Mouse (Mus musculus) kidney, postnatal 36 days (tissue): ENCODE measurements at regions not wholly inside any gene's neighbourhood (a gene's known extent, or its start where the extent isn't known, plus 50 kb on each side); places are given as distances from the start of the nearest gene placed in this dataset.
A peak's percentile ranks its signal among the peaks of the same experiment; 100 is the strongest.

Source experiments
- DNase-seq, 2 experiments: peaks; one replicate each; pipeline ENCODE4 v3.0.0; 2021 to 2022; ENCODE audit warnings: mixed read lengths in 2 of 2

DNA sequence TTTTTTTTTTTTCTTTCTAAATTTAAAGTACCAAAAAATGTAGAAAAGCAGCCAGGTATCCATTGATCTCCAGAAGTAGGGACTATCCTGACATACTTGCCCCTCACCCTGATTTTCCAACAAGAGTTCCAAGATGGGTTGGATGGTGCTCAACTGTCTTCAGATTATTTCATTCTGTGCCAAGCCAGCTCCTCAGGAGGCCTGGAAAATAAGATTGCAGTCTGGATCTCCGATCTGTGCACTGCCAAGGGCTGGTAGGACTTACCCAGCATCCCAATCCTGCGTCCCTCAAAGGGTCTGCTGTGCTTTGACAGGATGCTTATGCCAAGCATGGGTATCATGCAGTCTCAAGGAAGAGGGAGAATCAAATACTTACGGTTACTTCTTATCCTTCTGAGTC lies 517.8 kb upstream of the Tnp1 start:
- DNase-seq, result no peak

DNA sequence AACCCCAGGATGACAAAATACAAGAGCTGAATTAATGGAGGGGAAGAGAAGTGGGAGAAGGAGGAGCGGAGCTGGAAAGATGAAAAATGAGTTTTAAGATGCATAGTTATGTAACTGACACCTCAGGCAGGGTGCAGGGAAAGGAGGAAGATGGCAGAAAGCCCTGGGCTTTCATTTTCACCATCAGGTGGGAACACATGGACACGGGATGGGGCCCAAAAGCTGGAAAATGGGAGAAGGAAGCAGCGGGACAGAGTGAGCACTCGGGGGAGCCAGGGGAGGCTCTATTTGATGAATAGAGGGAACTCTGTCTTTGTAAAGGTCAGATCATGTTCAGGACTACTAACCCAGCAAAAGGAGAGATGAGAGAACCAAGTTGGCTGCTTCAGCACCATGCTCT lies 516.6 kb upstream of the Tnp1 start:
- no peak for DNase-seq

- no peak for DNase-seq
These were observed 516.1 kb upstream of the Tnp1 start for GRCm38 (mm10) chr1:73531831-73532230.

DNA sequence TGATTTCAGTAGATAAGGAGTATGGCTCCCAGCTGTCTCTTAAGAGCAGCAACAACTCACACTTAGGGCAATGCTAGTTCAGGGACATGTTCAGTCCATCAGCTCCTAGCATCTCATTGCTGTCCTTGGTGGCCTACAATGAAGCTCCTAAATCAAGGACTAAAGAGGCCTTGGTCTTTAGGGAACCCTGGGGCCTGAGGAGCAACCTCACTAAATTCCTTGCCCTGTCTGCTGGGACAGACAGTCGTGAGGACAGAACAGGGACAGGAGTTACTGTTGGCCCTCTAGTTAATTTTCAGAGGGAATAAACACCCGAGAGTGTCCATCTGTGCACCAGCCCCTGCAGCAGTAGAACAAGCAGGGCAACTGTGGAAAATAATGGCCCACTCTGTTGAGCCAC lies 514.6 kb upstream of the Tnp1 start:
- no peak for DNase-seq

DNA sequence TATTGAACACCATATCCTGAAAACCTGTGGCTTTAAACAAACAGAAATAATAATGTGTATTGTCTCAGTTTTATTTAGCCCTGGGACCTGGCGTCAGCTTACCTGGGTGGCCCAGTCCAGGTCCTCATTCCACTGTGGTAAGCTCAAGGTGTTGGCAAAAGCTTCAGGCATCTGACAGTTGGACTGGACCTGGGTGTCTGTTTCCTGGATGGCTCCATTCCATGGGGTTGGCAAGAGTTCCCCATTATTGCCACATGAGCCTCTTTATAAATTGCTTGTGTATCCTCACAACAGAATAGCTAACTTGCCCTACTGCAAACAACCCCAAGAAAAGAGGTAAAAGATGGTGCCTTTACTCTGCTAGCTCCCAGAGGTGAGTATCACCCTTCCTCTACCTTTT lies 512.9 kb upstream of the Tnp1 start:
- no peak for DNase-seq

DNA sequence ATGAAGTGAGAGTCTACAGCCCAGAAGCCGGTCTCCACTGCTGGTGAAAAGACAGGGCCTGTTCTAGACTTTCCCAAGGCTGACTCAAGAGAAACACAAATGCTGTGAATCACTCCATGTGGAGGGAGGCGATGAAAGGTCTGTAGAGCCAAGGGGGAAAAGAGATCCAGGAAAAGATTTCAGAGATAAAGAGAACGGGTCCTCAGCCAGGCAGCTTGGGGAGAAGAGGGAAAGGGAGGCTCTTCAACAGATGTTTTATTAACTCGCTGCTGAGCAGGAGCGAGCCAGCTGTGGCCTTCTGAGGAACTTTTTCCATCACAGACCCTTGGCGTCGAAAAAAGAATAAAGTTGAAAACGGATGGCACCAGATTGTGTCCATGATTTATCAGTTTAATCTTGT lies 500.7 kb upstream of the Tnp1 start:
- DNase-seq, result no peak

- DNase-seq, result no peak
These were observed 500.1 kb upstream of the Tnp1 start for GRCm38 (mm10) chr1:73515781-73516180.

DNA sequence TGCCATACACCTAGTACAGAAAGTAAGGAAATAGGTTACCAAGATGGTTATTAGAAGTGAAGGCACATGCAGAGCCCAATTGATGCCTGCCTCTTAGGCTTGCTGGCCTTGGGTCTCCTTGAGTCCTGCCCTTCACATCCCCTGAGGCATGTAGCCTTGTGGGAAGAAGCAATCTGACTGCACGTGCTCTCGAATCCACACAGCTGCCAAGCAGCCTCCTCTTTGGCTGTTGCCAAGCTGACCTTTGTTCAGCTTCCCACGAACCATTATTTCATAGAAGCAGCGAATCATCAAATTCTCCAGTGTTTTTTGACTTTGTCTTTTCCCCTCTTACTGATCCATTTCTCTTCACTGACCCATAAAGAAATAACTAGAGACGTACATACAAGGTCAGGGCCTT lies 498.1 kb upstream of the Tnp1 start:
- DNase-seq, result peak; percentile 66 to 68

DNA sequence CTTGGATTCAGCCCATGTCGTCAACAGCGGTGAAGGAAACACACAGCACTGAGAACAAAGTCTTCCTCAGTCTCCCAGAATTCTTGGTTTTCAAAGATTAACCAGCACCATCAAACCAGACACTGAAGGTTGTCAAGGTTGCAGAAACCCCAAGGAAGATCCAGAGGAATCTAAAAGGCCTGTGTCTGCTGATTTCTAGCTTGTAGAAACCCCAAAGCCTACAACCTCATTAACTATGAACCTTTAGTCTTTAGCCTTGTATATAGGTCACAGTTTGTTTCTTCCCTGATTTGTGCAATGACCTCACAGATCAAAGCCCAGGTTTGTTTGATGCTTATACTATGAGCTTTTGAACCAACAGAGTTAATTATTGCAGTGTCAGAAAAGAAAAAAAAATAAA lies 497.1 kb upstream of the Tnp1 start:
- DNase-seq, result peak; percentile 10 to 47

DNA sequence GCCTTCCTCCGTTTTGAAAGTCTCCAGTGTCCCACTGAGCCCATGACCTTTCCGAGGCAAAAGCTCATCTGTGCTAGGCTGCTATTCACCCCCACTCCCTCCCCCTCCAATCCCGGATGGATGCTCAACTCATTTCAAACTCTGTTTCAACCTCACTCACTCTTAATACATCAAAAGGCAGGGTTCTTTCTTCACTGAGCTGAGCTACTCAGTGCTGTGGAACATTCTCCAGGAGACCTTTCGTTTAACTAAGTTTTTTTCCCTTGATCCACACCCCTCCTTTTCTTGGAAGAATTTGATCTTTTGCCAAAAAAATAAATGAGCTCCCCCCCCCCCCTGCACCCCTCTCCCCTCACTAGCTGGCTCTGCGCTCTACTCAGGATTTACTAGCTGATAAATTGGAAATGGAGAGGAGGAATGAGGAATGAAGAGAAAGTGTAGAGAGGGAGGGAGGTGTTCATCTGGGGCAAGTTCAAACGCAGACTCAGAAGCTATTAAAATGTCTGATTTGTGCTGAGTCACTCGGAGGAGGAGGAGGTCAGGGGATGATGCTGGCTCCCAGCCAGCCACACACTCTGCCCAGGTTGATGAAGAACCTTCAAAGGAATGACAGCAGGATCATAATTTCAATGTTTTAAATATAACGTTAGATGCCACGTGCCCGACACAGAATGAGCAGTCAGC lies 491.5 kb upstream of the Tnp1 start:
- peak; percentile 52 to 66 for DNase-seq

- DNase-seq, result no peak
These were observed 487.9 kb upstream of the Tnp1 start for GRCm38 (mm10) chr1:73503611-73504010.

DNA sequence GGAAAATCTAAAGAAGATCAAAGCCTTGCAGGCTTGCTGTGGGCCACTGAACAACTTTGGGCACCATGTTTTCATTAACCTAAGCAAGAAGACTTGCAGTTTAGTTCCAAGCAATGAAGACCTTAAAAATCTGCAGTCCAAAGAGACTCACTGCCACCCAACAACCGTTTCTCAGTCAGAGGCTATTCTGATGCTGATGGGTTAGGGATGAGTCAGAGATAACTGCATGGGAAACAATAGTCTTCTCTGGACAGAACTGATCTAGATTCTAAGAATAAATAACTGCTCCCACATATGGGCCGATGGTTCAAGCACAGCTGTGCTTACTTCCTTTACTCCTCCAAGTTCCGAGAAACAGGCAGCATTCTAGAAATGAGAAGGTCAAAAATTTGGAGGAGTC lies 485.0 kb upstream of the Tnp1 start:
- DNase-seq, result no peak

GRCm38 (mm10) chr1:73495971-73496749 lies 480.5 kb upstream of the Tnp1 start:
- DNase-seq, result no peak

GRCm38 (mm10) chr1:73481956-73482355 lies 466.2 kb upstream of the Tnp1 start:
- peak in 1 of 2 experiments; percentile 8 for DNase-seq

DNA sequence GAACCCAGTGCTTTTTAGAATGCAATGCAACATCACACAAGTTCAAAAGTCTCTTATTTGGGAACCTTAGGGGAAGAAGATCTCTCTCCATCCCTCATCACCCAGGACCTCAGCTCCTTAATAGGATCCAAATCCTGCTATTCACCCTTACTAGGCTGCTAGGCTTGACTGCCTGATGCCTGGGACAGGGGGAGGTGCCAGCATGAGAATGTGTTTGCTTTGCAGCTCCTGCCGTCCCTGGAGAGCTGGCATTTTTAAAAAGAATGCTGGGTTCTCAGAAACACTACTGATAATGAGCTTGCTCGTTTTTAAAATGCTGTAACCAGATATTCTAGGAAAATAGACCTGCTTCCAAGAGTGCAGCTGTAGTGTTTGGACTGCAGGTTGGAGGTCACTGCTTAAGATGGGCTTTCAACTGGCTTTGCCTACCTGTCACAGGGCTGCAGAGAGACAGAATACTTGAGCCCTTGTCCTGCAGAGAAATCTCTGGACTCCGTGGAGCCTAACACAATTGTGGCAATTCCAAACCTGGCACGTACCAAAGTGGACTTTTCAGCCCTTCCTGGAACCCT lies 463.7 kb upstream of the Tnp1 start:
- DNase-seq, result peak; percentile 8 to 54

DNA sequence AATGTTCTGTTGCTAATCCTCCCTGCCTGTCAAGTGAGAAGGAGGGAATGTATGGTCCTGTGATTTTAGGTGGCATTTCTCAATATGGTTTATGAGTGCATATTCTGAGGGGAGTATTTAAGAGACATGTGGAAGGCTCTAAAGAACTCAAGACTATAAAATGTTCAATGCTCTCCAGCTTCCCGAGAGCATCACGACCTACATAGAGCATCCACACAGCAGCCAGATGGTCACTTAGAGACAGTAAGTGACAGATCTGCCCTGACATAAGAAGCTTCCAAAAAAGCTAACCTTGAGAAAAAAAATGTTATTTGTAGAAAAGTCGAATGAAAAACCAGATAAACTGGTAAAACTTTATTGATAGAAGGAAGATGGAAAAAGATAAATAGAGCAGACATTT lies 444.9 kb upstream of the Tnp1 start:
- no peak for DNase-seq

DNA sequence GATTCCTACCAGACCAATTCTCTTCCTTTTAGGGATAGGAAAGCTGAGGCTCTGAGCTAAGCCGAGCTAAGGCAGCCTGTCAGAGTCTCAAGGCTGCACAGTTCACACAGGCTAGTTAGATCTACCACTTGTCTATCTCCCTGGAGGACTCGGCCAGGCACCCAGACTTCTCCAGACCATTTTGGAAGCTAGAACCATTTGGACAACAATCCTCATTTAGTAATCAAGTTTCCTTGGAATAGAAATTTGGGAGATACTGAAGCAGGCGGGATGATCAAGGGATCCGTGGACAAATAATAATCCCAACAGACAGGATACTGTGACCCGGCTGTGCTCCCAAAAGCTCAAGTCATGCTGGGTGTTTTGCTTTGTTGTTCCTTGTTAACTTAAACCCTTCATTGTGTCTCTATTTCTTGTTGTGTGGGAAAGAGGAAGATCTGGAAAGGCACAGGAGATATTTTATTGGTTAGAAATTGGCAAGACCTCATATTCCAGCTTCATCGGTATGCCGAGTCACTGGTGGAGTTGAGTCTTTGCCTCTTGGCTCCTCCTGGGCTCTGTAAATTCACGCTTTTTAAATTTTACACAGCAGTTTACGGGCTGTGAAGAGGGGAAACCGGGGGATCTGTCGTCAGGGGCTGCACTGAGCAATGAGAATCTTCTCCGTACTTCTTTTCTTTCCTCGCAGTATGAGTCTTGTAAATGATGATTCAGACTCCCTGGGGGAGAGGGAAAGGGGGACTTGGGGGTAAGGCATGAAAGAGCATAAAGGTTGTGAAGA lies 444.2 kb upstream of the Tnp1 start:
- no peak for DNase-seq

- DNase-seq, result no peak
These were observed 441.6 kb upstream of the Tnp1 start for GRCm38 (mm10) chr1:73457261-73457660.

- peak; percentile 28 to 43 for DNase-seq
These were observed 440.8 kb upstream of the Tnp1 start for GRCm38 (mm10) chr1:73456359-73457062.

- DNase-seq, result no peak
These were observed 428.6 kb upstream of the Tnp1 start for GRCm38 (mm10) chr1:73444216-73444890.

GRCm38 (mm10) chr1:73438385-73438784 lies 422.7 kb upstream of the Tnp1 start:
- DNase-seq, result no peak

GRCm38 (mm10) chr1:73428101-73428500 lies 412.4 kb upstream of the Tnp1 start:
- no peak for DNase-seq
